Mouse (Mus musculus): ENCODE results near the gene Plpp3. TPM values are rescaled to one million over a fixed set of nuclear protein-coding genes. Genes with fewer than 3 reads are reported as not detected.

Plpp3 gene
- polyA plus RNA-seq, 2 experiments: 112 to 117 TPM

DNA sequence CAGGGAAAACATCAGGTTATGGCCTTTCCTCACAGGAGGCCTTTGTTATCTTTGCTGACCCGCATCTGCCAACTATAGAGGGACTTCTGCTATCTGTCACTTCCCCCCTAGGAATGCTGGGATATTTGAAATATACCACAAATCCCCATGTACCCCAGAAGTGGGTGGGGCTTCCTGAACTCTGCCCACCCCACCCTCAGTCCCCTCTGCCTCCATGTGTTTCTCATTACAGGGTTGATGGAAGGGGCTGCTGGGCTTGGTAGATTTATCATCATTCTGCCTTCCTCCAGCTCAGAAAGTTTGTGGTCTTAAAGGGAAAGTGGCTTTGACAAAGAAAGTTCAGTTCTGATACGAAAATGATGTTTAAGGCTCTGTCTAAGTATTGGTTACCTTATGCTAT is 103.2 kb downstream of the Plpp3 start:
- Histone ChIP-seq H3K36me3 (ENCODE audit: control insufficient read depth, insufficient read depth, low read length) (no peaks in the 10 kb centered on the region), H3K27me3 (ENCODE audit: control insufficient read depth, insufficient read depth, low read length) (no peaks in the 10 kb centered on the region), H3K9me3 (ENCODE audit: control insufficient read depth, low read length) (no peaks in the 10 kb centered on the region), H3K27ac (replicated peaks; ENCODE audit: low read depth, low read length) (no peak overlapping the region), H3K4me3 (replicated peaks; ENCODE audit: low read length) (no peak overlapping the region), H3K4me2 (replicated peaks; ENCODE audit: low read depth, low read length, severe bottlenecking) (no peak overlapping the region), H3K9ac (ENCODE audit: low read depth, low read length, severe bottlenecking) (no peak overlapping the region), H3K4me1 (ENCODE audit: control insufficient read depth, insufficient read depth, low read length) (peaks cover 11% of the 10 kb centered on the region)
- 18% methylated on average over 2 of the region's 2 CpGs for WGBS
- TF ChIP-seq POLR2A (IDR thresholded peaks at IDR 0.05; ENCODE audit: borderline replicate concordance, extremely low read depth, insufficient read depth, insufficient read length): no peak
- no peak for ATAC-seq (ENCODE audit: low FRiP score, low read depth)
- peak; percentile 7 for DNase-seq (ENCODE audit: low spot score)

DNA sequence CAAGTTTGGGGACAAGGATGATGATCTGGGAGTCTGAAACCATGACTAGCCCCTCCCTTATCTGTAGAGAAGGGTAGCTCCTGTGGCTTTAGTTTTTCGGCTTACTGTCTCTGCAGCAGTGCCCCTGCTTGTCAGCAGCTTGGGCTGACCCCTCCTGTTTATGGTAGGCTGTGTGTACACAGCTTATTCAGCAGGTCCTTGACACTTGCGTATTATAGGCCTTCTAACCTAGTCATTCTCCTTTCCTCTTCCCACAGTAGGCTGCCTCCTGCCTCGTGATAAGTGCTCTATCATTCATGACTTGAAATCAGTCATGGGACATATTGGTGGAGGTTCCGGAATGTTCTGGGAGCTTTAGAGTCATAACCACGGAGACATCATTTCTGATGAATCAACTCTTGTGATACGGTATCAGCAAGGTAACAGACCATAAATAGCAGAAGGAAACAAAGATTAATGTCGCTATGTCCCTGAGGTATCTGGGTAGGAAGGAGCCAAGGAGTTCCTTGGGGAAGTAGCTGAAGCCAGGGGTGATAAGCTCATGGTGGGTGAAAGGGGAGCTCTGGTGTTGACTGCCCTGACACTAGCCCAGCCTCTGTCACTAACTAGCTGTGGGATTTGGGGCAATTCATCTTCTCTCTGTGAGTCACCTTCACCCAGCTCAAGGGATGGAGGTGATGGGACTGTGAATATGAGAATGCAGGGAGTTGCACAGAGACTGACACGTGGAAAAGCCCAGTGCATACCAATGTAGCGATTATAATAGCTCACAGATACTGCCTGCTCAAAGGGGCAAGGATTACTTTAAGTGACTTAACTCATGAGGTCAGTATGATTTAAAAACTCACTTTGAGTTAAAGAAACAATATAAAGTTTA is 104.0 kb downstream of the Plpp3 start:
- 65% methylated on average over 9 of the region's 9 CpGs for WGBS
- no peak overlapping the region for H3K27ac ChIP-seq (replicated peaks; ENCODE audit: low read depth, low read length)

DNA sequence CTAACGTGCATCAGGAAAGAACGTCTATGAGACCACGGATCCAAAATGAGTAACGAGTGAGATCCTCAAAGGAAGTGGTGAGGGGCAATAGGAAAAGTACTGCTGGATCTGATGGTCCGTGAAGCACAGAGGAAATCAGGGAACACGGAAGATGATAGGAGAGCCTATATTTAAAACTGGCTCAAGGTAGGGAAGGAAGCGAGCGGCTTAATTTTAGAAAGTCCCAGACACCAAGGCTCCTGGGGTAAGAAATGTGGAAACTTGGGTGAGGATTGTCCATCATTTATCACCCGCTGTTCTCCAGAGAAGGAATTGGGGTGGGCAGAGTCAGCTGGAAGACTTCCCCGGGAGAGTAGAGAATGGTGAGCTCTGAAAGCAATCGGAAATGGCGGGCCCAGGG is 105.2 kb downstream of the Plpp3 start:
- DNase-seq (ENCODE audit: low spot score): no peak
- no peak overlapping the region for H3K27ac ChIP-seq (replicated peaks; ENCODE audit: low read depth, low read length)
- no peak overlapping the region for H3K4me2 ChIP-seq (replicated peaks; ENCODE audit: low read depth, low read length, severe bottlenecking)
- WGBS: 79% methylated on average over 12 of the region's 12 CpGs
- no peak overlapping the region for H3K4me3 ChIP-seq (replicated peaks; ENCODE audit: low read length)
- no peak for ATAC-seq (ENCODE audit: low FRiP score, low read depth)
- no peak overlapping the region for H3K9ac ChIP-seq (ENCODE audit: low read depth, low read length, severe bottlenecking)
- H3K9me3 ChIP-seq (ENCODE audit: control insufficient read depth, low read length): no peaks in the 10 kb centered on the region
- H3K4me1 ChIP-seq (ENCODE audit: control insufficient read depth, insufficient read depth, low read length): peaks cover 11% of the 10 kb centered on the region
- H3K36me3 ChIP-seq (ENCODE audit: control insufficient read depth, insufficient read depth, low read length): no peaks in the 10 kb centered on the region
- TF ChIP-seq POLR2A (IDR thresholded peaks at IDR 0.05; ENCODE audit: borderline replicate concordance, extremely low read depth, insufficient read depth, insufficient read length): no peak
- no peaks in the 10 kb centered on the region for H3K27me3 ChIP-seq (ENCODE audit: control insufficient read depth, insufficient read depth, low read length)

More for the DNA sequence above, 104.0 kb downstream of the Plpp3 start:
- H3K9ac ChIP-seq (ENCODE audit: low read depth, low read length, severe bottlenecking): no peak overlapping the region
- no peaks in the 10 kb centered on the region for H3K9me3 ChIP-seq (ENCODE audit: control insufficient read depth, low read length)
- H3K4me1 ChIP-seq (ENCODE audit: control insufficient read depth, insufficient read depth, low read length): peaks cover 11% of the 10 kb centered on the region
- TF ChIP-seq POLR2A (IDR thresholded peaks at IDR 0.05; ENCODE audit: borderline replicate concordance, extremely low read depth, insufficient read depth, insufficient read length): no peak
- DNase-seq (ENCODE audit: low spot score) (no peak), ATAC-seq (ENCODE audit: low FRiP score, low read depth) (no peak)
- no peak overlapping the region for H3K4me2 ChIP-seq (replicated peaks; ENCODE audit: low read depth, low read length, severe bottlenecking)
- H3K4me3 ChIP-seq (replicated peaks; ENCODE audit: low read length): no peak overlapping the region
- H3K36me3 ChIP-seq (ENCODE audit: control insufficient read depth, insufficient read depth, low read length): no peaks in the 10 kb centered on the region
- H3K27me3 ChIP-seq (ENCODE audit: control insufficient read depth, insufficient read depth, low read length): no peaks in the 10 kb centered on the region

DNA sequence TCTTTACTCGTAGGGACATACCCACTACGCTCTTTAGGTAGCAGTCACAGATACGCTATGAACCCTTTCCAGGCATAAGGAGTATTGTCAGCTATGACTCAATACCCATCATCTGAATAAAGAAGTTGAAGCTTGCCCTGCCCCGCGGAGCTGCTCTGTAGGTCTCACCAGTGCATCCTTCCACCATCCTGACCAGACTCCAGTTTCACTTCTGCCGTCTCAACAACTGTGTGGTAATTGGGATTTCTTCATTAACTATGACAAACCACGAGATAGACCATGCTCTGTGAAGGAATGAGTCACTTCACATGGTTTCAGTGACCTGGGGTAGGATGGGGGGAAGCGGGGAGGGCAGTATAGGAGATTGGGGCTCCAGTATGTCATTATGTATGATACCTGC is 106.5 kb downstream of the Plpp3 start:
- H3K36me3 ChIP-seq (ENCODE audit: control insufficient read depth, insufficient read depth, low read length): no peaks in the 10 kb centered on the region
- no peak for TF ChIP-seq POLR2A (IDR thresholded peaks at IDR 0.05; ENCODE audit: borderline replicate concordance, extremely low read depth, insufficient read depth, insufficient read length)
- H3K4me2 ChIP-seq (replicated peaks; ENCODE audit: low read depth, low read length, severe bottlenecking): no peak overlapping the region
- H3K4me3 ChIP-seq (replicated peaks; ENCODE audit: low read length): no peak overlapping the region
- 91% methylated on average over 8 of the region's 8 CpGs for WGBS
- H3K9ac ChIP-seq (ENCODE audit: low read depth, low read length, severe bottlenecking): no peak overlapping the region
- H3K27me3 ChIP-seq (ENCODE audit: control insufficient read depth, insufficient read depth, low read length): no peaks in the 10 kb centered on the region
- DNase-seq (ENCODE audit: low spot score): no peak
- H3K4me1 ChIP-seq (ENCODE audit: control insufficient read depth, insufficient read depth, low read length): peaks cover 8% of the 10 kb centered on the region
- no peaks in the 10 kb centered on the region for H3K9me3 ChIP-seq (ENCODE audit: control insufficient read depth, low read length)
- no peak overlapping the region for H3K27ac ChIP-seq (replicated peaks; ENCODE audit: low read depth, low read length)
- no peak for ATAC-seq (ENCODE audit: low FRiP score, low read depth)

DNA sequence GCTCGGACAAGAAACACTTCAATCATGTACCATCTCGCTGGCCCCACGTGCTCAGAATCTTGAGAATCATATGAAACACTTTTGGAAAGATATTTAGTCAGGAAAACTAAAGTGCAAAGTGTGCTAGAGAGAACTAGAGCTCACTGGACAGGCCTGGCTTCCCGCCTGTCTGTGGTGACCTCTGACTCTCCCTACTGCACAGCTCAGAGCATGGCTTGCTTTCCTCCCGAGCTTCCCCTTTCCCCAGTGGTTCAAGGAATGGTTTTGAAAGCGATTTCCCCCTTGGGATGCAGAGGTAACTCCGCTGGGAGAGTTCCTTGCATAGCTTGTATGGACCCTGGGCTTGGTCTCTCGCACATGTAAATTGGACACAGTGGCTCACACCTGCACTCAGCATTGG is 107.9 kb downstream of the Plpp3 start:
- Histone ChIP-seq H3K27me3 (ENCODE audit: control insufficient read depth, insufficient read depth, low read length) (no peaks in the 10 kb centered on the region), H3K27ac (replicated peaks; ENCODE audit: low read depth, low read length) (no peak overlapping the region), H3K4me2 (replicated peaks; ENCODE audit: low read depth, low read length, severe bottlenecking) (no peak overlapping the region), H3K9me3 (ENCODE audit: control insufficient read depth, low read length) (no peaks in the 10 kb centered on the region), H3K4me3 (replicated peaks; ENCODE audit: low read length) (no peak overlapping the region), H3K4me1 (ENCODE audit: control insufficient read depth, insufficient read depth, low read length) (peaks cover 8% of the 10 kb centered on the region), H3K9ac (ENCODE audit: low read depth, low read length, severe bottlenecking) (no peak overlapping the region), H3K36me3 (ENCODE audit: control insufficient read depth, insufficient read depth, low read length) (no peaks in the 10 kb centered on the region)
- 79% methylated on average over 8 of the region's 8 CpGs for WGBS
- no peak for ATAC-seq (ENCODE audit: low FRiP score, low read depth)
- no peak for DNase-seq (ENCODE audit: low spot score)
- TF ChIP-seq POLR2A (IDR thresholded peaks at IDR 0.05; ENCODE audit: borderline replicate concordance, extremely low read depth, insufficient read depth, insufficient read length): no peak
